Mouse (Mus musculus): ENCODE data around the gene Siglech.

DNA sequence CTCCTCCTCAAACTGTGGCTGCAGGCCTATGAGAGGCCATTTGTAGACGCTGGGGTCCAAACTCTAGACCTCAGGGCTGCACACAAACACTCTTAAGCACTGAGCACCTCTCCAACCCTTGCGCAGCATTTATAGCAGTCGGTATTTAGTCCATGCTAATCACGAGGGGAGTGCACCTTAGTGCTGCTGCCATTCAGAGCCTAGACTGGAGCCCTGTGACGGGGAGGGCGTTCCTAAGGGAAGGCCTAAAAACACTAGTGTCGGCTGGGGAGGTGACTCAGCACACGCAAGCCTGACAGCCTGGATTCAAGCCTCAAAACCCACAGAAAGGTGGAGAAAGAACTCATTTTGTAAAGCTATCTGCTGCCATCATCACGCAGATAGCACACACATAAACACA lies 59.6 kb downstream of the Siglech start:
- TF ChIP-seq CTCF (IDR thresholded peaks at IDR 0.05; ENCODE audit: extremely low read depth, insufficient read length, insufficient replicate concordance, low read depth, low read length) = no peak
- no peak for TF ChIP-seq POLR2A (IDR thresholded peaks at IDR 0.05; ENCODE audit: low read depth, low read length)
